Mouse (Mus musculus) heart, postnatal 25 days (tissue): ENCODE measurements around the gene Lrrc31. TPM values are rescaled to one million over a fixed set of nuclear protein-coding genes. Genes with fewer than 3 reads are reported as not detected.
"Not testable (repeated sequence)": the region's sequence is repeated elsewhere in the genome, so short reads cannot be mapped to it uniquely, and the experiment has no call there.

Source experiments
- DNase-seq: peaks from one replicate; pipeline ENCODE4 v3.0.0; 2022; ENCODE audit warnings: low spot score
- intact Hi-C: fragments of 180-260 bp; cut with DNase I; formaldehyde crosslinking; loops from one replicate; pipeline ENCODE4 v1.15.1; 2025
- total RNA-seq, 2 experiments: library from RNA; stranded (reverse); gene quantifications; 2 replicates each; pipeline ENCODE4 v1.2.3; 2021

Gene Lrrc31
- total RNA-seq: under 1 TPM; 0.17 to 0.39 TPM

DNA sequence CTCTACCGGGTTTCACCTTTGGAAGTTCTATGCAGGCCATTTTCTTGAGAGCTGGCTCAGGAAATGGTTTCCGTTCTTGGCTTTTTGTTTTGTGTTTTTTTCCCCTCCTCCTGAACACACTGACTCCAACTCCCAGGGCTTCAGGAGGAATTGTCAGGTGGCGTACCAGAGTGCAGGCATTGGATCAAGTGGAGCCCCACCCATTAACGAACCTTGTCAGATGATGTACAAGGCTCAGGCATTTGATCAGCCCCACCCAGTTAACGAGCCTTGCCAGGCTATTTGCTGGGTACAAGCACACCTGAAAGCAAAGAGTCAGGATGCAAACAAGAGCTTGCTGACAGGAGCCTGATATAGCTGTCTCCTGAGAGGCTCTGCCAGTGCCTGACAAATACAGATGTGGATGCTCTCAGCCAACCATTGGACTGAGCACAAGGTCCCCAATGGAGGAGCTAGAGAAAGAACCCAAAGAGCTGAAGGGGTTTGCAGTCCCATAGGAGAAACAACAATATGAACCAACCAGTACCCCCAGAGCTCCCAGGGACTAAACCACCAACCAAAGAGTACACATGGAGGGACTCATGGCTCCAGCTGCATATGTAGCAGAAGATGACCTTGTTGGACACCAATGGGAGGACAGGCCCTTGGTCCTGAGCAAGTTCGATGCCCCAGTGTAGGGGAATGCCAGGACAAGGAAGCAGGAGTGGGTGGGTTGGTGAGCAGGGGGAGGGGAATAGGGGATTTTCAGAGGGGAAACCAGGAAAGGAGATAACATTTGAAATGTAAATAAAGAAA, at the start of gene Lrrc31:
Gene Lrrc31 (minus strand): TSS at position 133 of the 795 bp plus-strand sequence.
- intact Hi-C loops: loop anchor here (10.0 kb wide), 3 partner anchors 155 to 445 kb away; partner anchors contain the start of genes Cldn11 and Gpr160
- DNase-seq: not testable (repeated sequence)

DNA sequence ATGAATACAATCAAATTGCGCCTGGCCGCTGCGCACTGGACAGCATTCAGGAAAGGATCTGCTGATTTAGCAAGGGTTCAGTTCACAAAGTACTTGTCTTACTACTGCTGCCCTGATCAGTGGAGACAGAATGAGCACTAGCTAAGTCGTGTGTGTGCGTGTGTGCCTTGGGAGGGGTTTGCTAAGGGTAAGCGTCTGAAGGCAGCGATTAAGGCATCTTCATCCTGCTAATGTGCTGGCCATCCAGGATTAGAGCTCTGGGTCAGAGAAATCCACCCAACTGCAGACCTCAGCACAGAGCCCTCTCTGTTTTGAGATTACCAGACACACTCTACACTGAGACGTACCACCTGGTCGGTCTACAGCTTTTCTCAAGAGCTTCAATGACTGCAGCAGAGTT, 48.7 kb upstream of the Lrrc31 start:
- intact Hi-C loops: no loop called here
- DNase-seq: no peak

DNA sequence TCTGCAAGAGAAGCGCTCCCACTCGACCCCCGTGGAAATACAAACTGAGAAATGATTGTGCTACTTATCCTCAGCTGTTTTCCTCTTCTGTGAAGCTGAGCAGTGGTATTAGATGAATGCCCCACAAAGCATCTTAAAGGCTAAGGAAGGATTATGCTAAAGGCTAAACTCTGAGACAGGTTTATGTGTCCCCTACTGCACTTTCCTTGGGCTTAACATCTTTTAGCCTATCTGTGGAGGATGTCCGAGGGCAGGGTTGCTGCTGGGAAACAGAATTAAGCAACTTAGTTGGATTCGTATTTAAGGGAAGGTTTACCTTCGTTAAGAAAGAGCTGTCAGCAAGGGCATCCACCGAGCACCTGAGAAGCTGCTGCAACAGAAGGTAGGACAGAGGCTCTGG, 46.4 kb upstream of the Lrrc31 start, which contains the start of gene Samd7:
Gene Samd7 (plus strand): TSS at position 288 of the 400 bp plus-strand sequence.
- intact Hi-C loops: no loop called here
- DNase-seq: no peak

DNA sequence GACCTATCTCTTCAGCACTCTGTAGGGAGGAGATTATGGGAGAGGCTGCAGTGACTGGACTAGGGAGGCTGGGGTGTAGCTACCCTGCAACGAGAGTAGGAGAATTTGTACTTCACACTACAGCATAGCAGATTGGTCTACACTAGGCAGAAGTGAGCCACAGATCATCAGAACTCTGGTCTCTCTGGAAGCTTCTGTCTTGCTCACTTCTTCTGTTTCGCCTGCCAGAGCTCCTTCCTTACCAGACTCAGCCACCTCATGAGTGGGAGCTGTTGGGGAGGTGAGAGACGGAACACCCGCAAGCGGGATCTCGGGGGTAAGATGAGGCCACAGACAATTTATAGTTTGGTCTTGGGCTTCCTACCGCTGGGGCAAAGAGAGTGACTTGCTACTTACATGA, 43.2 kb upstream of the Lrrc31 start:
- intact Hi-C loops: no loop called here
- no peak for DNase-seq

DNA sequence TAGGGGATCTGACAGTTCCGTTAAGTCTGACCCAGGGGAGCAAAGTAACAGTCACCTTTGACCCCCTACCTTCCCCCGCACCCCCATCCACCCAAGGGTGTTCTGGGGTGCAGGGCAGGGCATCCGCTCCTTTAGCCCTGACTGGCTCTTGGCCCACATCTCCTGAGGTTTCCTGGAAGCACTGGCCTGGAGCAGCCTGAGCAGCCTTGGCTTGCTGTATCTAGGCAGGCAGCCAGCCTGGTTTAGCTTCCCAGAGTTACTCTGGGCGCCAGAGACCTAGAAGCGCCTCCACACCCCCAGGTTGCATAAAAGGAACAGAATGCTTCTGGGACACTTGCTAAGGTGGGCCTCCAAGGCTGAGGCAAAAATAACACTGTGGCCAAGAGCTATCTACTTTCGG, 41.7 kb upstream of the Lrrc31 start:
- peak; percentile 20 for DNase-seq
- intact Hi-C loops: no loop called here

DNA sequence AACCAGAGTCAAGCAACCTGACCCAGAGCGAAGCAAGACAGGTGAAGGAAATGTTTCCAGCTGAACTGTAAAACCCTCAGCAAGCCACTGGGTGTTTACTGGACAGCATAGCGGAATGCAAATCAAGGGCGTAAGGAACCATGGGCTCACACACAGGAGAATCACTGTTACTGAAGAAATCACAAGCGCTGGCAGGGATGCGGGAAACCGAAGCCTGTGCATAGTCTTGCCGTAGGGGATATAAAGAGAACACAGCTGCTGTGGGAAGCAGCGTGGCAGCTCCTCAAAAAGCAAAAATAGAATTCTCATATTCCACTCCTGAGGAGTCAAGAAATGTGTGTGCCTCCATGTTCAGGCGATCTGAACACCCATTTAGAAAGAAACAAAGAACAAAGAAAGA, 37.2 kb upstream of the Lrrc31 start:
- intact Hi-C loops: no loop called here
- no peak for DNase-seq

DNA sequence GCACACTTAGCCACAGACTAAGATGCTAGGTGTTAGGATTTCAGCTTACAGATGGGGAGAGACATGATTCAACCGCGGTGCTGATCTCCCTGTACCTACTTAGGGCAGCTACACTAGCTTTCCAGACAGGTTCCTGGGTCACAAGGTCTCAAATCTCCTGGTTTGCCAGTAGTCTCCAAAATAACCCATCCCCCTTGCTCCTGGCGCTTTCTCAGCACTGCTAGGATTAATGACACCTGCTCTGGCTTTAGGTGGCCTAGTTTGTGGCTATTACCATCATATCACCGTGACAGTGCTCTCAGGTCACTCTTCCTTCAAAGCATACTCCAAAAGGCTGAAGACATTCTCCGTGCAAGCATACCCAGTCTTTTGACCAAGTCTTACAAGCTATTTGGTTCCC, 29.4 kb upstream of the Lrrc31 start:
- DNase-seq: no peak
- intact Hi-C loops: no loop called here

DNA sequence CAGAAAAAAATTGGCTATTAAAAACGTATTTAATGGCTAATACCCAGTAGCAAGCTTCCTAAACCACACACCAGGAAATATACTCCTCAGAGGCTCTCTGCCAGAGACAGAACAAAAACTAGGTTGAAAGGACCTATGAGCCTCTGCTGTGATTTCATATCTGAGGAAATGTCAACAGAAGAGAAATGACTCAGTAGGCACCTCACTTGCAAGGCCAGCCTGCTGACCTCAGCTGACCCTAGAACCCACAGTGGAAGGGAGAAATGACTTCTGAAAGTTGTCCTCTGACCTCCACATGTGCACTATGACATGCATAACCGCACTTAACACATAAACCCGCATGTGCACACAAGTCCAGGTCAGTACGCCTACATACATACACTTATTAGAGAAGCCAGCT, 27.6 kb upstream of the Lrrc31 start:
- no peak for DNase-seq
- intact Hi-C loops: no loop called here

DNA sequence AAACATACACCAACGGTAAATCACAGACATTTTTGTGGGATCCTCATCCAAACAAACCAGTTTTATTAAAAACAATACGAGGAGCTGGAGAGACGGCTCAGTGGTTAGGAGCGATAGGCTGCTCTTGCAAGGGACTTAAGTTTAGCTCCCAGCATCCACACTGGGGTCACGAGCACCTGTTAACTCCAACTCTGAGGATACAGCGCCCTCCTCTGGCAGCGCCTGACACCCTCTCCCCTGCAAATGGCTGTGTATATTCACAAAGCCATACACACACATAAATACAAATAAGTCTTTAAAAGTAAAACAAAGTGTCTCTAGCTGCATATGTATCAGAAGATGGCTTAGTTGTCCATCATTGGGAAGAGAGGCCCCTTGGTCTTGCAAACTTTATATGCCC, 25.9 kb upstream of the Lrrc31 start:
- intact Hi-C loops: no loop called here
- DNase-seq: no peak

DNA sequence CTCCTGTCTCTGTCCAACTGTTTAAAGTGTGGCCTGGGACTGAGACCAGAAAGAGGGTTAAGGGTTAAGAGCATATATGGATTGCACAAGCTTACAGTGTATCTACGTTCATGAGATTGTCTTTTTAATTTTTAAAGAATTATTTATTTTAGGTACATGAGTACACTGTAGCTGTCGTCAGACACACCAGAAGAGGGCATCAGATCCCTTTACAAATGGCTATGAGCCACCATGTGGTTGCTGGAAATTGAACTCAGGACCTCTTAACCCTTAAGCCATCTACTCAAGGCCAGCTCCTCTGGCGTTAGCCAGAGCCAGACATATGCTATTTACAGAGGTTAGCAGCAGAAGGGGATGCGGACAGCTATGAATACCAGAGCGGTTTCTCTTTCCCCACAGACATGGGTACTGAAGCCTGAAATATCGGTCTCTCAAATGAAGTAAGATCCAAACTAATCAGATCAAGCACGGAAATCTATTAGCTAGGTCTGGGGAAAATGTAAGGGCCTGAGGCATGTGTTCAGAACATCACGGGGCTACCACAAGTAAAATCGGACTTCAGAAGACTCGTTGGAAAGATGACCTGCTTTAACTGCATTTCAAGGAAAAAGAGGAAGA, 25.3 kb upstream of the Lrrc31 start:
- DNase-seq: no peak
- intact Hi-C loops: no loop called here

DNA sequence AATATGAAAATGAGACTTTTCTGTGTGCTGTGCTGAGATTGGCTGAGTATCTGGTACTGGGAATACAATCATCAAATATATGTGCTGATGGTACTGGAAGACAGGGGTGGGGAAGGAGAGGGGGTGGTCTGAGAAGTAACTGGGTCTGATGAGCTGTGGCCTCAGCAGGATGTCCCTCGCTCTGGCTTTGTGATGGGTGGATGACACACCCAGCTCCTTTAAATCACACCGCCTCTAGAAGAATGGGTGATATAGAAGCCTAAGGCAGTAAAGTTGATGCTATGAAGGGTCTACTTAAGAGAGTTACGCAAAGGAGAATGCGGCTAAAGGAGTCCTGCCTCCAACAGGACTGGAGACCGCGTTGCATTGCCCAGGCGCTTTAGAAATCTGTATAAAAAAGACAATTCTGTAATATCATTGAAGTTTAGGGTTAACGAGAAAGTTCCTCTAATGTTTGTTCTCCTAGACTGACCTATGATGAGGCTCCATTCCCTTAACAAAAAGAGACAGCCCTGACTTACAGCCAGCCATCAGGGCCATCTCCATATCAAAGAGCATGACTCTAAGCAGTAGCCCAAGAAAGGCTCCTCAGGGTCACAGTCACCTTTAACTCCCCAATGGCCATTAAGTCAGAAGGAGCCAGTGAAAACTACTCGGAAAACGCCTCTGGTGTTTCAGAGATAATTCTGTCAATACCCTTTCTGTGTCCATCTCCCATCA, 24.6 kb upstream of the Lrrc31 start:
- intact Hi-C loops: no loop called here
- no peak for DNase-seq

DNA sequence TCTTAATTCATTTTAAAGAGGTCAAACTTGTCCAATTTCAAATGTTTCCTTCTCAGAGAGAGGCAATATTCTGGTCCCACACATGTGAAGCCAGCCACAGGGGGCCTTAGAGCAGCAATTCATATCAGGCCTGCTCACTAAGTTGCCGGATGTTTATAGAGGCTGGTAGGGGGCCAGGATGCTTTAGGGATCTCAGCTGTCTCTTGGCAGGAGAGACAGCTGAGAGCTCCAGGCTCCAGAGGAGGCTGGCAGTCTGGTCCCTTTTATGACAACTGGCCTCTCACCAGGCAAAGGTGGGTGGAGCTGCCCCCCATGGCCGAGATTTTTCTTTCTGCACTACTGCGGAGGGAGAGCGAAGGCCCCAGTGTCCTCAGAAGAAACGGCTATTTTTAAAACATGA, 23.5 kb upstream of the Lrrc31 start:
- intact Hi-C loops: no loop called here
- no peak for DNase-seq

DNA sequence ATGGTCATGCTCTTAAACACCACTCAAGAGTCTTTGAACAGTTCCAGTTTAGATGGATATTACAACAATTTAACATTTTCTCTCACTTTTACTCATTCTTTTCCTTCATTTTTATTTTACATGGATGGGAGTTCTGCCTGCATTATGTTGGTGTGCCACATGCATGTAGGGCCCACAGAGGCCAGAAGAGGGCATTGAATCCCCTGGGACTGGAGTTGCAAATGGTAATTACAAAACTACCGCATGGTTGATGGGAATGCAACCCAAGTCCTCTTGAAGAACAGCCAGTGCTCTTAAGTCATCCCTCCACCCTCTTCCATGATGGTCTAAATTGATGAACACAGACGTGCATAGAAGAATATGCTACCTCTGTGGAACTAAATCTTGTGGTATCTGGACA, 22.8 kb upstream of the Lrrc31 start:
- no peak for DNase-seq
- intact Hi-C loops: no loop called here

DNA sequence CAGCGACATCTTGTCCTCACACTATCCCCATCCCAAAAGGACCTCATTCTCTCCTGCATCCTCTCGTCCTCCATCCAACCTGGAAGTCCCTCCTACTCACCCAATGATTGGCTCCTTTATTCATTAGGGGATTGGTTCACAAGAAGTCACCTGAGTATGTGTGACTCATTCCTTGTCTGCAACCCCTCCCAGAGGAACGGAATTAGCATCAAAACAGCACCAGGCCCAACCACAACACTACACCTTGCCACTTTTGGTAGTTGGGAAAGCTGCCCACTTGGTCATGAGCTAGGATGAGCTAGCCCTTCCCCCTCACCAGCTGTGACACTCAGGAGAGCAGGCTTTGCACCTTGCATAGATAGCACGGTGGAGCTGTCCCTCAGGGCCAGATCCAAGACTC, 22.4 kb upstream of the Lrrc31 start:
- no peak for DNase-seq
- intact Hi-C loops: no loop called here

DNA sequence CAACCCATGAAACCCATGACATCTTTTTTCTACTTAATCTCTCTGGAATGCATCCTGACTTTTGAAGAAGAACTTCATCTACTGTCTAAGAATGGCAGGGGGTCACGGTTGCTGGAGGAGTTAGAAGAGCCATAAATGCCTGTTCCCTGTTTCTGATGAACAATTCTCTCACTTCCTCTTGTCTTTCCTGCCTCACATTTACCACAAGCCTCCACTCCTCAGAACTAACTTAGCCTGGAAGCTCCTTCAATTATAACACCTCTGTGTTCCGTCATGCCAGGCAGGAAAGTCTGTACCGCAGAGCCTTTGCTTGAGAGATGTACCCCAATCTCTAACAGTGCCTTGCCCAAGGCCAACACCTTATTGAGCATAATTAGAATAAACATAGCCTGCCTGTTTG, 19.0 kb upstream of the Lrrc31 start:
- intact Hi-C loops: no loop called here
- DNase-seq: no peak

DNA sequence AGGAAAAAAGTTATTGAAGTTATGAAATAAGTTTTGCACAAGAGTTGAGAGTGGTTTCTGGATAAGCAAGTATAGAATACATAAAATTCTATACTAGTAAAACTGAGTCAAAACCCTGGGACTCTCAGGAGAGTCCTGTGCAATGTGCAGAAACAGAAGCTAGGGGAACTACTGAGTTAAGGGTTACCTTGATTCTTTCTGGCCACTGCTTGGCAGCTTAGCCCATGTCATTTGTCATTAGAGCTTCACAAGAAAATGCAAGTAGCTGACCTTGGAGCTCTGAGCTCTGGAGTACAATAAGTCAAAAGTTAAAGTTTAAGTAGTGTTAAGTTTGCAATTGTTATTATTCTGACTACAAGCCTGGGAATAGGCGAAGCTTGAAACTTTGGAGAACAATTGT, 13.7 kb upstream of the Lrrc31 start:
- no peak for DNase-seq
- intact Hi-C loops: no loop called here

DNA sequence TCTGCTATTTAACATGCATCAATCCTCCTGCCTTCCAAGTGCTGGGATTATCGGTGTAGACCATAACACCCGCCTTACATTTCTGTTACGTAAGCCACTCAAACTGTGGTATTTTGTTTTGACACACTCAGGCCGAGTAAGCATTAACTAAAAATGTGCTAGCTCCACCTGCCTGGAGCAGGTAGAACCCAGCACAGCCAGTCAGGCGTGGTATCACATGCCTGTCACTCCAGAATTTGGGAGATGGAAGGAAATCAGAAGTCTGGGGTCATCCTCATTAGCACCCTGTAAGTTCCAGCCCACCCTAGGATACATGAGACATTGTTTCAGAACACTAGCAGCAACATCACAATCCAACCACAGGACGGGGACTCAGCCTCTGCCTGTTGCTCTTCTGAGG, 10.5 kb upstream of the Lrrc31 start:
- no peak for DNase-seq
- intact Hi-C loops: no loop called here

DNA sequence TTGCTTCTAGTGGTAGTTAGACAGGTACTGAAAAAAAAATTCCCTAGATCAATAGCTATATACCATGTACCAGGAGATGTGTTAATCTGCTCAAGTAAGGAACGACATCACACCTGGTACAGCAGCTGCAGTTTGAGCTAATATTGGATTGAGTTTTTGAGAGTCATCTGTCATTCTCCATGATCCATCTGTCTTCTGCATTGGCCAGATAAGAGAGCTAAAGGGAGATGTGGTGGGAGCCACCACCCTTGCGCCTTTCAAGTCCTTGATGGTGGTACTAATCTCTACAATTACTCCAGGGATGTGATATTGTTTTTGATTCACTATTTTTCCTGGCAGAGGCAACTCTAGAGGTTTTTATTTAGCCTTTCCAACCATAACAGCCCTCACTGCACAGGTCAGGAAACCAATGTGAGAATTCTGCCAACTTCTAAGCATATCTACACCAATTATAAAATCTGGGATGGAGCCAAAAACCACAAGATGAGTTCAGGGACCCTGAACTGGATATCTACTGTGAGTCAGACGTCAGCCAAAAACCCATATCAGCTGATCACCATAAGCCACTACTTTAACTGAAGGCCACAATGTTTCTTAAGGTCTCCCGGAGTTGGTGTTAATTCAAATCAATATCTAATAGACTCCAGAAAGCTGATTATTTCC, 7.1 kb upstream of the Lrrc31 start:
- no peak for DNase-seq
- intact Hi-C loops: no loop called here

DNA sequence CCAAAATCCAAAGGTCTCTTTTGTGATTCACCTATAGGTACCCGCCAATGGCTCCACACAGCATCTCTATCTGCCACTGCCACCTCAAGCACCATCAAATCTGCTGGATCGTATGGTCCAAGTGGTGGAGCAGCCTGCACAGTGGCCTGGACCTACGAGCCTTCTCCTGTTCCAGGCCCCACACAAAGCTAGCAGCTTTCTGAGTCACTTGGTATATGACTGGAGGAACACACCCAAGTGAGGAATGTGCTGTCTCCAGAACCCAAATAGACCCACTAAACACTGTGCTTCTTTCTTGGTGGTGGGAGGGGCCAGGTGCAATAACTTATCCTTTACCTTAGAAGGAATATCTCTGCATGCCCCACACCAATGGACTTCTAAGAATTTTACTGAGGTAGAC, 6.3 kb upstream of the Lrrc31 start:
- intact Hi-C loops: no loop called here
- no peak for DNase-seq

DNA sequence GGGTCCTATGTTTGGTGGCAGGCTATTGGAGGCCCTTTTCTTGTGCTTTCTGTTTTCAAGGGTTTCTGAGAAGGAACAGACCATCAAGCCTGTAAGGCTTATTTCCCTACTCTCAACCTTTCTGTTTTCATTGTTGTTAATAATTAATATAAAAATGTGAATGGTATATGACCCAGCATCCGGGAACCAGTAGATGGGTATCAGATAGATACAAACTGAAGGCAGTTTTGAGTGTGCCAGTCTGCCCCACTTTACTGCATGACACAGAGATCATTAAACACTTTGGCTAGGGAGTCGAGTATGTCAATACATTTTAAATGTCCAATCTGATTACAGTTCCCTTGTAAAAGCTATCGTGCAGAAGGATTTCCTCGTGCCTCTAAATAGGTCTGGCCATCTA, 1.8 kb downstream of the Lrrc31 start:
- intact Hi-C loops: loop anchor here (10.0 kb wide), 3 partner anchors 157 to 447 kb away; partner anchors contain the start of genes Cldn11 and Gpr160
- no peak for DNase-seq
